Mouse (Mus musculus) 416B (cell line): ENCODE data around the gene Cmtr2.

Experiments used
- DNase-seq: peaks from one replicate; pipeline ENCODE4 v3.0.0; 2011; ENCODE audit warnings: low read depth

Cmtr2 gene

DNA sequence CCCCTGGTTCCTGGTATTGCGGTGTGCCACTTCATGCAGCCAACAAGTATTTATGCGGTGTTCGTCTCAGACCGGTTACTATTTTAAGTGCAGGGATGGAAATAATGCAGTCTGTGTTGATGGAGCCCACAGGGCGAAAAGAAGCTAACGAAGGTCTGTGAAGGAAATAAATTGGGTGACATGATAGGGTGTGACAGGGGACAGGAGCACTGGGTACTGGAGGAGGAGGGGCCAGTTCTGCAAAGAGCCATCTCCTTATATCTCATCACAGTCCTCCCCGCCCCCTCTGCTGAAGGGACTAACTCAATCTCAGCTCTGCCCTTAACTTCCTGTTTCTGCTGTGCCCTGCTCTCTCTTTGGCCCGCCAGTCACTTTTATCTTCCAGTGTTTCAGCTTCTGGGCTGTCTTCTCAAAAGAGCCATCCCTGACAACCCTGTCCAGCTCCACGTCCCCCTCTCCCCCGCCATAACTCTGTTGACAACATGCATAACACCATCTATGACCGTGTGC lies 50.4 kb downstream of the Cmtr2 start:
- no peak for DNase-seq

- DNase-seq: no peak
Measured at GRCm38 (mm10) chr8:110266741-110267140, 51.3 kb downstream of the Cmtr2 start, which contains the start of gene Hydin. TSS of gene Hydin (plus strand) at chr8:110266977.

DNA sequence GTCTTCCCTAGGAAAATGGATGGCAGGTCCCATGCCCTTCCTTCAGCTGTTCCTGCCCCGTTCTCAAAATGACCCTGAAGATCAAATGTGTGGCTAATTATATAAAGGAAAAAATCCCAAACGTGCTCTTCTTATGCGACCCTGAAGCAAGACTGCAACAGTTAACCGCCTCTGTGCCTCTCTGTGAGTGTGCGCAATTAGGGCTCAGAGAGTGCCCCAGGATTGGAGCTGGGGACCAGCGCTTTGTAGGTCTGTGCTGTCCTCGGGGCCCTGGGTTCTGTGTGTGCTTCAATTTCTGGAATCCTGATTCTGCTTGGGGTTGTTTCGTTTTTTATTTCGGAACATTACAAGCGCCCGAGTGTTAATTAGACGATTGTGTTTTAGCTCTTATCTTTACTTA lies 51.8 kb downstream of the Cmtr2 start:
- no peak for DNase-seq

DNA sequence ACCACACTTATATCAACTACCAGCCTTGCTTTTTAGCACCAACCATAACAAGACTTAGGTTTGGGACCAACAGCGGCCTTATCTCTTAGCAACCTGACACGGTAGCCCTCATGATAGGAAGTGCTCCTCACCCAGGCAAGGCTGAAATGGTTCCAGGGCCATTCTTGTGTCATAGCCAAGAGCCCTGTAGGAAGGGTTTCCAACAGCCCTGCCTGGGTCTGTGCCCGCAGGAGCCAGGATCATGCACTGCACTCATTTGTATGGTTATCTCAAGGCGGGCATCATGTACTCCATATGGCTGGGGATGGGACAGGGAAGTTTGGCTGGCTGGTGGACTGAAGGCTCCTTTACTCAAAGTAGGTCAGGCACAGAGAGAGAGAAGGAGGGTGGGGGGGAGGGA lies 55.2 kb downstream of the Cmtr2 start:
- DNase-seq: no peak

DNA sequence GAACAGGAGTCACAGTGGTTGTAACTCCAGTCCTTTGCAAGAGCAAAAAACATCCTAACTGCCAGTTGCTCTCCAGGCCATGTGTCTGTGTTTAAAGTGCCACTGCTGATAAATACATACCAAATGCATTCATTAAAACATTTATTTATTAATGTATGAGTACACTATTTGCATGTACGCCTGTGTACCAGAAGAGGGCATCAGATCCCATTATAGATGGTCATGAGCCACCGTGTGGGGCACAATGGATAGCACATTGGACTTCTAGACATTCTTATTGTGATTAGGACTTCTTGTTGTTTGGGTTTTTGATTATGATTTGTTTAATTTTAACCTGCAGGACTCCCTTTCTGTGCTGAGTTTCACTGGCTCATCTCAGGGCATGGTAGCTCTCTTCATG lies 57.9 kb downstream of the Cmtr2 start:
- peak; percentile 7 for DNase-seq
